Mouse (Mus musculus): Measurements from ENCODE around the gene C1qc.

Gene C1qc

DNA sequence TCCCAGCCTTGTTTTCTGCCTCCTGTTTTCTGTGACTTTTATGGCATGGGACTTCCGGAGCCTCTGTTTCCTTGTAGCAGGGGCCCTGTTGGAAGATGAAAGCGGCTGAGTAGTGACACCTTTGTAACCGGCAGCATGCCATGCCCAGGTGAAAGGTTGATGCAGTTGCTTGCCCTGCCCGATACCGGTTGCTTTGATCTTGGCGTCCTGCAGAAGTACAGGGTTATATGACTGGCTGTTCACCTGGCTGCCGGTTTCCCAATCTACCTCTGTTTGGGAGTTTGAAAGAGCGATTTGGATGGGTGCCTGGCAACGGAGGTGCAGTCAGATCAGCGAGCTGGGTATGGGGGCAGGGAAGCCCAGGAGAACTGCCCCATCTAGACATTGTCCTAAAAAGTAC is 50.1 kb downstream of the C1qc start:
- no peak for DNase-seq

GRCm38 (mm10) chr4:136842033-136842432 is 50.8 kb downstream of the C1qc start:
- DNase-seq: no peak

GRCm38 (mm10) chr4:136841056-136841455 is 51.8 kb downstream of the C1qc start:
- peak; percentile 74 to 87 for DNase-seq
